In the genomic region with DNA sequence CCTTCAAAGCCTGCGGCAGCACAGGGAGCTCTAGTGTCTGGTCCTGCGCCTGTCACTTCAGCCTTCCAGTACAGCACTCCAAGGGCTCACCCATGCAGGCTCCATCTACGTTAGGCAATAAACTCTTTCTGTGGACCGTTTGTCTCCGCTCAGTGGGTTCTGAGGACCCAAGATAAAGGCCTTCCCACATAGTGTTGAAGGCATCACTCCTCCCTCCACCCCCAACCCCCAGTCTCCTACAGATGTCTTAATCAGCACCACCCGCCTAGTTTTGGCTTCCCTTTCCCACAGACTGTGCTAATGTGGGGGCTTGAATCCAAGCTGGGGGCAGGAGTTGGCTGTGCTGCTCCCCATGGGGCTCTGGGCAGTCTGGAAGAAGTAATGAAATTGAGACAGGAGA, we compare ENCODE assay signal across 34 mouse cellular contexts. TPM values are rescaled to one million over a fixed set of nuclear protein-coding genes. Genes with fewer than 3 reads are reported as not detected.
DNase-seq lines count a peak whose midpoint lies in the region; ATAC-seq and TF ChIP-seq lines count a peak whose summit lies in the region.
"Had no signal": no experiment of that assay in that cellular context is flagged by ENCODE, and none has a peak within 500 bp of the region (broad histone marks: within the 10 kb centered on the region; RNA-seq: fewer than 3 reads in every experiment).

No protein-coding gene starts in this region.

- TF ChIP-seq POLR2A in limb, embryonic 14.5 days (IDR thresholded peaks at IDR 0.05; ENCODE audit: borderline replicate concordance, extremely low read depth, insufficient read depth, insufficient read length): no peak

- no peaks in the 10 kb centered on the region; the same call in 1 of the 2 replicates for H3K27me3 ChIP-seq in embryonic facial prominence, embryonic 14.5 days (replicated peaks; ENCODE audit: control insufficient read depth, insufficient read depth, low read length)
- peaks cover 1% of the 10 kb centered on the region; the same call in 1 of the 2 replicates for H3K27me3 ChIP-seq in embryonic facial prominence, embryonic 10.5 days (replicated peaks; ENCODE audit: low read depth, poor library complexity, severe bottlenecking)
- H3K27me3 ChIP-seq in limb, embryonic 14.5 days (ENCODE audit: control insufficient read depth, insufficient read depth, low read length): no peaks in the 10 kb centered on the region
- no peaks in the 10 kb centered on the region for H3K27me3 ChIP-seq in limb, embryonic 10.5 days (ENCODE audit: low read depth, poor library complexity, severe bottlenecking)
- no peaks in the 10 kb centered on the region for H3K27me3 ChIP-seq in liver, embryonic 12.5 days (replicated peaks)
- H3K27me3 ChIP-seq: forebrain, embryonic 13.5 days; midbrain, embryonic 13.5 days; neural tube, embryonic 13.5 days had no signal

- H3K4me3 ChIP-seq in embryonic facial prominence, embryonic 14.5 days (ENCODE audit: low read depth, low read length): no peak overlapping the region
- no peak overlapping the region for H3K4me3 ChIP-seq in embryonic facial prominence, embryonic 10.5 days
- H3K4me3 ChIP-seq in limb, embryonic 14.5 days (replicated peaks; ENCODE audit: low read length): no peak overlapping the region
- no peak overlapping the region for H3K4me3 ChIP-seq in limb, embryonic 10.5 days
- H3K4me3 ChIP-seq in liver, embryonic 12.5 days: no peak overlapping the region
- H3K4me3 ChIP-seq: forebrain, embryonic 13.5 days; megakaryocyte, embryonic 14.5 days; midbrain, embryonic 13.5 days; neural tube, embryonic 13.5 days had no signal

- no peaks in the 10 kb centered on the region for H3K9me3 ChIP-seq in embryonic facial prominence, embryonic 14.5 days (ENCODE audit: control insufficient read depth, low read length)
- no peaks in the 10 kb centered on the region for H3K9me3 ChIP-seq in embryonic facial prominence, embryonic 10.5 days
- no peaks in the 10 kb centered on the region for H3K9me3 ChIP-seq in limb, embryonic 14.5 days (ENCODE audit: control insufficient read depth, low read length)
- no peaks in the 10 kb centered on the region for H3K9me3 ChIP-seq in limb, embryonic 10.5 days (replicated peaks)
- H3K9me3 ChIP-seq in liver, embryonic 12.5 days (replicated peaks): no peaks in the 10 kb centered on the region
- H3K9me3 ChIP-seq: forebrain, embryonic 13.5 days had no signal

- ATAC-seq in embryonic facial prominence, embryonic 14.5 days (ENCODE audit: low read depth): no peak
- 0 out of 2 replicates have a peak, but pooled peaks have one; percentile 23 for ATAC-seq in limb, embryonic 14.5 days (ENCODE audit: low FRiP score, low read depth)
- peak; percentile 84 for ATAC-seq in liver, embryonic 12.5 days
- ATAC-seq in megakaryocyte progenitor cell, adult 5-6 weeks (replicated peaks; ENCODE audit: poor library complexity): peak; percentile 75
- ATAC-seq: activated CD4-positive, CD25-positive, alpha-beta regulatory T cell, adult 4 months; forebrain, embryonic 13.5 days; hindbrain, embryonic 16.5 days; midbrain, embryonic 13.5 days had no signal

- H3K9ac ChIP-seq in embryonic facial prominence, embryonic 14.5 days (ENCODE audit: low read depth, low read length): no peak overlapping the region
- no peak overlapping the region for H3K9ac ChIP-seq in limb, embryonic 14.5 days (ENCODE audit: low read depth, low read length, severe bottlenecking)
- no peak overlapping the region for H3K9ac ChIP-seq in liver, embryonic 12.5 days
- H3K9ac ChIP-seq: forebrain, embryonic 13.5 days; lung, embryonic 14.5 days; midbrain, embryonic 13.5 days; neural tube, embryonic 13.5 days had no signal

- peaks cover 6% of the 10 kb centered on the region; the same call in 1 of the 2 replicates for H3K4me1 ChIP-seq in embryonic facial prominence, embryonic 14.5 days (ENCODE audit: control insufficient read depth, insufficient read depth, low read length)
- 0 out of 2 replicates have a peak, but pooled peaks cover 8% of the 10 kb centered on the region for H3K4me1 ChIP-seq in embryonic facial prominence, embryonic 10.5 days
- H3K4me1 ChIP-seq in limb, embryonic 14.5 days (ENCODE audit: control insufficient read depth, insufficient read depth, low read length): peaks cover 10% of the 10 kb centered on the region; the same call in 1 of the 2 replicates
- H3K4me1 ChIP-seq in limb, embryonic 10.5 days: peaks cover 3% of the 10 kb centered on the region; the same call in 1 of the 2 replicates
- H3K4me1 ChIP-seq in liver, embryonic 12.5 days: peaks cover 11% of the 10 kb centered on the region
- H3K4me1 ChIP-seq: forebrain, embryonic 13.5 days; megakaryocyte, embryonic 14.5 days; midbrain, embryonic 13.5 days; neural tube, embryonic 13.5 days had no signal

- DNase-seq in embryonic facial prominence, embryonic 14.5 days (ENCODE audit: low spot score): peak; percentile 36
- DNase-seq in embryonic facial prominence, embryonic 10.5 days (ENCODE audit: low spot score): no peak
- no peak for DNase-seq in limb, embryonic 14.5 days (ENCODE audit: low spot score)
- no peak for DNase-seq in limb, embryonic 10.5 days (ENCODE audit: low spot score)
- DNase-seq in adrenal gland, adult (ENCODE audit: inconsistent age in 2 of 2, low spot score in 1 of 2): no peak
- DNase-seq in layer of hippocampus, postnatal 36 days: no peak
- DNase-seq: adrenal gland, postnatal 10 days; cerebellum, adult 11 months; cerebellum, postnatal 14 days; gastrocnemius, postnatal 14 days; kidney, adult 2 months; lung, embryonic 14.5 days; right cerebral cortex, postnatal 4 days; thymus, adult 18-20 months; thymus, postnatal 36 days had no signal

- H3K4me2 ChIP-seq in embryonic facial prominence, embryonic 14.5 days (ENCODE audit: low read depth, low read length): no peak overlapping the region
- H3K4me2 ChIP-seq in limb, embryonic 14.5 days (replicated peaks; ENCODE audit: low read depth, low read length, severe bottlenecking): no peak overlapping the region
- H3K4me2 ChIP-seq in liver, embryonic 12.5 days: peak overlapping the region; percentile 12; the same call in 1 of the 2 replicates
- H3K4me2 ChIP-seq: forebrain, embryonic 13.5 days; heart, embryonic 11.5 days; lung, embryonic 14.5 days; midbrain, embryonic 13.5 days; neural tube, embryonic 13.5 days had no signal

- no peak overlapping the region for H3K27ac ChIP-seq in embryonic facial prominence, embryonic 14.5 days (replicated peaks; ENCODE audit: low read depth, low read length)
- H3K27ac ChIP-seq in embryonic facial prominence, embryonic 10.5 days (replicated peaks): no peak overlapping the region
- no peak overlapping the region for H3K27ac ChIP-seq in limb, embryonic 14.5 days (replicated peaks; ENCODE audit: low read depth, low read length)
- no peak overlapping the region for H3K27ac ChIP-seq in limb, embryonic 10.5 days
- H3K27ac ChIP-seq in liver, embryonic 12.5 days: 0 out of 2 replicates have a peak overlapping the region, but pooled peaks have one; percentile 25
- H3K27ac ChIP-seq: forebrain, embryonic 13.5 days; kidney, postnatal 0 days; midbrain, embryonic 13.5 days; neural tube, embryonic 13.5 days; stomach, postnatal 0 days had no signal

- H3K36me3 ChIP-seq in embryonic facial prominence, embryonic 14.5 days (ENCODE audit: control insufficient read depth, insufficient read depth, low read length): no peaks in the 10 kb centered on the region
- no peaks in the 10 kb centered on the region for H3K36me3 ChIP-seq in embryonic facial prominence, embryonic 10.5 days (replicated peaks)
- no peaks in the 10 kb centered on the region for H3K36me3 ChIP-seq in limb, embryonic 14.5 days (ENCODE audit: control insufficient read depth, insufficient read depth, low read length)
- H3K36me3 ChIP-seq in limb, embryonic 10.5 days: no peaks in the 10 kb centered on the region
- H3K36me3 ChIP-seq in liver, embryonic 12.5 days: no peaks in the 10 kb centered on the region
- H3K36me3 ChIP-seq: midbrain, embryonic 13.5 days; neural tube, embryonic 13.5 days had no signal

- 45% methylated on average over 4 of the region's 6 CpGs for WGBS in embryonic facial prominence, embryonic 14.5 days
- WGBS in embryonic facial prominence, embryonic 10.5 days: 64% methylated on average over 6 of the region's 6 CpGs
- WGBS in limb, embryonic 14.5 days: 34% methylated on average over 6 of the region's 6 CpGs
- WGBS in limb, embryonic 10.5 days: 46% methylated on average over 6 of the region's 6 CpGs
- WGBS in liver, embryonic 12.5 days (ENCODE audit: insufficient replicate concordance): 23% methylated on average over 6 of the region's 6 CpGs

RNA-seq across cellular contexts. Expression of a gene that starts 5.3 kb away (rescaled TPM):
- 2.7 and 3.2 TPM in 2 replicates for polyA plus RNA-seq in embryonic facial prominence, embryonic 14.5 days (2014; fragmentation: Nextera tagmentation; extraction: Ambion mirVana)
- polyA plus RNA-seq in embryonic facial prominence, embryonic 10.5 days (2016; fragmentation: Nextera tagmentation; extraction: Ambion mirVana): 0.25 and 0.52 TPM in 2 replicates
- 0.70 and 0.73 TPM in 2 replicates for polyA plus RNA-seq in limb, embryonic 14.5 days (2012; rRNA removed)
- 0.80 and 1.1 TPM in 2 replicates for polyA plus RNA-seq in limb, embryonic 14.5 days (2014; fragmentation: Nextera tagmentation; extraction: Ambion mirVana)
- polyA plus RNA-seq in limb, embryonic 10.5 days (2016; fragmentation: Nextera tagmentation; extraction: Ambion mirVana): not detected in 2 replicates
- not detected in 2 replicates for polyA plus RNA-seq in liver, embryonic 12.5 days (2016; fragmentation: Nextera tagmentation; extraction: Ambion mirVana)
- total RNA-seq in megakaryocyte progenitor cell, adult 5-6 weeks (2015): not detected in 2 replicates
- total RNA-seq in megakaryocyte progenitor cell, adult 5-6 weeks (2017): not detected in 2 replicates
- not detected for total RNA-seq in layer of hippocampus, postnatal 36 days (2021)
- total RNA-seq: adrenal gland, postnatal 10 days; gastrocnemius, postnatal 14 days; granulocyte monocyte progenitor cell, adult 5-6 weeks; heart, postnatal 10 days; left cerebral cortex, postnatal 10 days had no signal
- polyA plus RNA-seq: activated CD4-positive, CD25-positive, alpha-beta regulatory T cell, adult 4 months; cortical plate, adult 2 months; forebrain, embryonic 13.5 days; heart, embryonic 11.5 days; hindbrain, embryonic 11.5 days; hindbrain, embryonic 16.5 days; large intestine, adult 2 months; limb, embryonic 11.5 days; neural tube, embryonic 13.5 days; spleen, adult 2 months had no signal

RNA-seq across cellular contexts. Expression of a gene that starts 20.6 kb away (rescaled TPM):
- 0.97 and 3.1 TPM in 2 replicates for polyA plus RNA-seq in embryonic facial prominence, embryonic 14.5 days (2014; fragmentation: Nextera tagmentation; extraction: Ambion mirVana)
- polyA plus RNA-seq in embryonic facial prominence, embryonic 10.5 days (2016; fragmentation: Nextera tagmentation; extraction: Ambion mirVana): 0.05 TPM in 2 replicates
- polyA plus RNA-seq in limb, embryonic 14.5 days (2012; rRNA removed): 1.9 and 2.2 TPM in 2 replicates
- 1.4 and 1.8 TPM in 2 replicates for polyA plus RNA-seq in limb, embryonic 14.5 days (2014; fragmentation: Nextera tagmentation; extraction: Ambion mirVana)
- polyA plus RNA-seq in limb, embryonic 10.5 days (2016; fragmentation: Nextera tagmentation; extraction: Ambion mirVana): not detected in 2 replicates
- polyA plus RNA-seq in liver, embryonic 12.5 days (2016; fragmentation: Nextera tagmentation; extraction: Ambion mirVana): 0.10 TPM in 1 of 2 replicates, not detected in the other
- not detected in 2 replicates for total RNA-seq in megakaryocyte progenitor cell, adult 5-6 weeks (2015)
- not detected in 2 replicates for total RNA-seq in megakaryocyte progenitor cell, adult 5-6 weeks (2017)
- total RNA-seq in layer of hippocampus, postnatal 36 days (2021): 1 to 10 TPM; 1.3 to 1.6 TPM
- total RNA-seq: granulocyte monocyte progenitor cell, adult 5-6 weeks had no signal
- polyA plus RNA-seq: activated CD4-positive, CD25-positive, alpha-beta regulatory T cell, adult 4 months; hindbrain, embryonic 11.5 days; limb, embryonic 11.5 days had no signal

RNA-seq across cellular contexts. Expression of a gene that starts 57.0 kb away (rescaled TPM):
- 3.8 and 6.0 TPM in 2 replicates for polyA plus RNA-seq in embryonic facial prominence, embryonic 14.5 days (2014; fragmentation: Nextera tagmentation; extraction: Ambion mirVana)
- 1.8 and 2.4 TPM in 2 replicates for polyA plus RNA-seq in embryonic facial prominence, embryonic 10.5 days (2016; fragmentation: Nextera tagmentation; extraction: Ambion mirVana)
- polyA plus RNA-seq in limb, embryonic 14.5 days (2012; rRNA removed): 1.3 and 1.6 TPM in 2 replicates
- 0.95 and 1.2 TPM in 2 replicates for polyA plus RNA-seq in limb, embryonic 14.5 days (2014; fragmentation: Nextera tagmentation; extraction: Ambion mirVana)
- polyA plus RNA-seq in limb, embryonic 10.5 days (2016; fragmentation: Nextera tagmentation; extraction: Ambion mirVana): 4.0 and 7.0 TPM in 2 replicates
- 0.05 TPM in 1 of 2 replicates, not detected in the other for polyA plus RNA-seq in liver, embryonic 12.5 days (2016; fragmentation: Nextera tagmentation; extraction: Ambion mirVana)
- total RNA-seq in megakaryocyte progenitor cell, adult 5-6 weeks (2015): not detected in 2 replicates
- total RNA-seq in megakaryocyte progenitor cell, adult 5-6 weeks (2017): not detected in 2 replicates
- under 1 TPM; 0.22 to 0.58 TPM for total RNA-seq in layer of hippocampus, postnatal 36 days (2021)
- total RNA-seq: granulocyte monocyte progenitor cell, adult 5-6 weeks had no signal
- polyA plus RNA-seq: cortical plate, adult 2 months had no signal
